Mouse (Mus musculus) heart, adult 2 months (tissue): ENCODE data around the gene Ctu2. TPM values are rescaled to one million over a fixed set of nuclear protein-coding genes. Genes with fewer than 3 reads are reported as not detected.

Source experiments
- DNase-seq, 2 experiments: peaks; one replicate each; pipeline ENCODE4 v3.0.0; 2021
- H3K27ac ChIP-seq: fragments of 200-600 bp; 2 replicates; pipeline ENCODE4 v1.8.1; 2022
- H3K27me3 ChIP-seq: fragments of 200-500 bp; 2 replicates; pipeline ENCODE4 v1.6.1; 2012; ENCODE audit warnings: mild to moderate bottlenecking, low read length, inconsistent platforms, mixed read lengths; ENCODE audit not compliant: control insufficient read depth, insufficient read depth
- H3K36me3 ChIP-seq: fragments of 200-500 bp; 2 replicates; pipeline ENCODE4 v1.6.1; 2012; ENCODE audit warnings: low read length, inconsistent platforms; ENCODE audit not compliant: control insufficient read depth, insufficient read depth
- H3K4me1 ChIP-seq: fragments of 200-500 bp; 2 replicates; pipeline ENCODE4 v1.6.1; 2011; ENCODE audit warnings: low read length; ENCODE audit not compliant: control insufficient read depth, insufficient read depth
- H3K4me3 ChIP-seq: fragments of 200-600 bp; 2 replicates; pipeline ENCODE4 v1.8.1; 2022
- H3K79me2 ChIP-seq: fragments of 200-500 bp; replicated peaks from 2 replicates; pipeline ENCODE4 v1.6.1; 2012; ENCODE audit warnings: mild to moderate bottlenecking, inconsistent platforms, low read length, moderate library complexity, mixed read lengths; ENCODE audit not compliant: control insufficient read depth, insufficient read depth
- H3K9ac ChIP-seq: fragments of 200-500 bp; 2 replicates; pipeline ENCODE4 v1.6.1; 2012; ENCODE audit warnings: low read depth, mild to moderate bottlenecking, control low read depth, inconsistent platforms, low read length, mixed read lengths
- CTCF ChIP-seq: fragments of 200-600 bp; IDR thresholded peaks from 2 replicates; pipeline ENCODE4 v1.8.1; 2022; ENCODE audit warnings: antibody characterized with exemption, mild to moderate bottlenecking, moderate library complexity
- EP300 ChIP-seq: fragments of 200-500 bp; IDR thresholded peaks from 2 replicates; pipeline ENCODE4 v1.6.1; 2011; ENCODE audit warnings: low read depth, low read length, control low read depth; ENCODE audit not compliant: insufficient read depth
- POLR2A ChIP-seq: fragments of 200-500 bp; IDR thresholded peaks from 2 replicates; pipeline ENCODE4 v1.6.1; 2011; ENCODE audit warnings: mild to moderate bottlenecking, low read depth, low read length, control low read depth; ENCODE audit not compliant: insufficient read depth
- WGBS: fragments of 180-500 bp; shearing (Covaris S2); methylation state at CpG from one replicate; pipeline ENCODE4 v1.1.7; 2018; 5-methylcytosine and 5-hydroxymethylcytosine counted together
- intact Hi-C: fragments of 180-260 bp; cut with DNase I; formaldehyde crosslinking; loops from one replicate; pipeline ENCODE4 v1.15.1; 2025
- polyA plus RNA-seq: library from polyadenylated mRNA; depleted of rRNA; stranded (reverse); fragments of >200 nt; gene quantifications from 2 replicates; pipeline ENCODE4 v1.2.3, GENCODE M21; 2012
- total RNA-seq, 2 experiments: library from RNA; stranded (reverse); gene quantifications; 2 replicates each; pipeline ENCODE4 v1.2.3; 2021

Ctu2 gene
- total and polyA plus RNA-seq, 3 experiments = 5.6 to 12.3 (median 7.7) TPM

DNA sequence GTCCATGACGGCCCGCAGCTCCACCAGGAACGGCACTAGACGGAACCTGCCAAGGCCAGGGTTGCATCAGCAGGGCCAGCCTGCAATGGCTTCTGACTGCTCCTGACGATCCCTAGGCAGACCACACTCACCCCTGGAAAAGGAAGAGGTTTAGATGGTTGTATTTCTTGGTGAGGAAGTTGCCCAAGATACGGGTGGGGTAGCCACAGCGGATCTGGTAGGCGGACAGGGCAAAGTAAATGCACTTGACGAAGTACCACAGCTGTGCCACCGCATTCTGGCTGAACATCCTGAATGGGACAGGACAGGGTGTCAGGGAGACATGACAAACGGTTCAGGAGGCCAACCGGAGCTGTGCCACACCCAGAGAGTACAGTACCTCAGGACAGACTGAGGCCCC is 8.9 kb downstream of the Ctu2 start:
- no peak overlapping the region for H3K9ac ChIP-seq

DNA sequence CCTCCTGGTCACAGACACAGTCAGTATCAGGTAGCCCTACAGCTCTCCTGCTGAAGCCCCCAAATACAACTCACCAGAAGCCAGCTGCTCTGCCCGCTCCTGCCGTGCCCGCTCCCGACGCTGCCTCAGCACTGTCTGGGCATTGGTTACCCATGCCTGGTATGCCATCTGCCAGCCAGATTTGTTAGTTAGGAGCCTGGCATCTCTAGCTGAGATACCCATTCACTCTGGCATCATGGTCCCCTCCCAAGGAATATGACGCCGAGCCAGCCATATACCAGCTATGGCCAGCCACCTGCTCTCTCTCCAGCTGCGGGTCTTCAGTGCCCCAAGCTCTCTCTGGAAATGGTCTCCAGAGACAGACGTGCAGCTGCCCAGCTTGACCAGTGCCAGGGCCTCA is 12.4 kb downstream of the Ctu2 start:
- no peak for TF ChIP-seq EP300
- TF ChIP-seq CTCF = no peak
- no peak for TF ChIP-seq POLR2A
- H3K79me2 ChIP-seq = no peaks in the 10 kb centered on the region
- H3K4me3 ChIP-seq = no peak overlapping the region
- WGBS = 94% methylated on average over 9 of the region's 9 CpGs
- DNase-seq = no peak
- no peaks in the 10 kb centered on the region for H3K27me3 ChIP-seq
- intact Hi-C loops = no loop called here
- H3K4me1 ChIP-seq = no peaks in the 10 kb centered on the region
- H3K9ac ChIP-seq = no peak overlapping the region
- no peaks in the 10 kb centered on the region for H3K36me3 ChIP-seq
- no peak overlapping the region for H3K27ac ChIP-seq

More for the DNA sequence above, 8.9 kb downstream of the Ctu2 start:
- no peak for TF ChIP-seq EP300
- no peak overlapping the region for H3K27ac ChIP-seq
- DNase-seq = no peak
- H3K27me3 ChIP-seq = no peaks in the 10 kb centered on the region
- no peaks in the 10 kb centered on the region for H3K79me2 ChIP-seq
- intact Hi-C loops = no loop called here
- no peak overlapping the region for H3K4me3 ChIP-seq
- 89% methylated on average over 12 of the region's 12 CpGs for WGBS
- H3K4me1 ChIP-seq = no peaks in the 10 kb centered on the region
- no peaks in the 10 kb centered on the region for H3K36me3 ChIP-seq

DNA sequence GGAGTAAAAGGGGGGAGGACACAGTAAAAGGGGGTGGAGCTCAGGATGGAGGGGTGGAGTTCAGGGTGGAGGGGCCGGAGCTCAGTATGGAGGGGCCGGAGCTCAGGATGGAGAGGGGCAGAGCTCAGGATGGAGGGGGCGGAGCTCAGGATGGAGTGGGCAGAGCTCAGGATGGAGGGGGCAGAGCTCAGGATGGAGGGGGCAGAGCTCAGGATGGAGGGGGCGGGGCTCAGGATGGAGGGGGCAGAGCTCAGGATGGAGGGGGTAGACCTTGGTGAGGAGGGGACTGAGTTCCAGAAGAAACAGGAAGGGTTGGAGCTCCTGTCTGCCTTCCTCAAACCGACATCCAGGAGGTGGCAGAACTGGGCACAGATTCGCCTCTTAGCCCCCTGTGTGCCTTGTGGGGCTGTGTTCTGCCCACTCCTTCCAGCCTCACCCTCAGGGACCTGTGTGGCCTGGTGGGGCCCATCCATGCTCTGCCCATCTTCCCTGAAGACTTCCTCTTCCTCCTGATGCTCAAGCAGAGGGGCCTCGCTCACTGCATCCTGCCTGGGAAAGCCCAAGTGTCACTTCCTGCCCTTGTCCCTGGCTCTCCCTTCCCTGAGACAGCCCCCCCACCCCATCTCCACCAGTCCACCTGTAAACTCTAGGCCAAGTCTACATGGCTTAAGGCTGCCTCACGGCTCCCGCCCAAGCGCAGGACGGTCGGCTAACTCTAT is 21.2 kb downstream of the Ctu2 start:
- Histone ChIP-seq H3K27me3 (no peaks in the 10 kb centered on the region), H3K4me3 (no peak overlapping the region), H3K36me3 (no peaks in the 10 kb centered on the region), H3K4me1 (no peaks in the 10 kb centered on the region), H3K27ac (peak overlapping the region; percentile 12; the same call in 1 of the 2 replicates), H3K79me2 (no peaks in the 10 kb centered on the region), H3K9ac (no peak overlapping the region)
- WGBS = 62% methylated on average over 12 of the region's 12 CpGs
- DNase-seq = peak in 1 of 2 experiments; percentile 21
- intact Hi-C loops = no loop called here
- no peak for TF ChIP-seq EP300
- no peak for TF ChIP-seq POLR2A

DNA sequence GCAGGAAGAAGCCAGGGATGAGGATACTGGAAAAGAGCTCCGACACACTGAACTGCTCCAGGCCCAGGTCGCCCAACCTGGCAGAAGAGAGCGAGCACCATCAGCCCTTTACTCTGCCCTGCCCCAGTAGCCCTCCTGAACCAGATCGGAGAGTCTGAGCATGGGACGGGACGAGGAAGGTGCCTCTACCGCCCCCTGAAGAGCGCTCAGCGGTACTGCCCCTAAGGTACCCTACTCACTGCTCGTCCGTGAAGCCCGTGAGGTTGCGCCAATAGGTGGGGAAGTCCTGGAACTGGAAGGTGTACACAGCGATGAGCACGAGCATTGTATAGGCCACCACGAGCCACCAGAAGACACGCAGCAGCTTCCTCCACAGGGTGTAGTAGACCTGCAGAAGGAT is 22.0 kb downstream of the Ctu2 start:
- Histone ChIP-seq H3K4me3 (no peak overlapping the region), H3K27ac (peak overlapping the region; percentile 12; the same call in 1 of the 2 replicates), H3K36me3 (no peaks in the 10 kb centered on the region), H3K79me2 (no peaks in the 10 kb centered on the region), H3K27me3 (no peaks in the 10 kb centered on the region), H3K4me1 (no peaks in the 10 kb centered on the region), H3K9ac (no peak overlapping the region)
- no peak for DNase-seq
- TF ChIP-seq POLR2A (no peak), CTCF (peak; percentile 59), EP300 (no peak)
- WGBS = 70% methylated on average over 17 of the region's 17 CpGs
- intact Hi-C loops = loop anchor here (2.0 kb wide), 1 partner anchor 65 kb away; the partner anchor contains the start of gene Cyba

DNA sequence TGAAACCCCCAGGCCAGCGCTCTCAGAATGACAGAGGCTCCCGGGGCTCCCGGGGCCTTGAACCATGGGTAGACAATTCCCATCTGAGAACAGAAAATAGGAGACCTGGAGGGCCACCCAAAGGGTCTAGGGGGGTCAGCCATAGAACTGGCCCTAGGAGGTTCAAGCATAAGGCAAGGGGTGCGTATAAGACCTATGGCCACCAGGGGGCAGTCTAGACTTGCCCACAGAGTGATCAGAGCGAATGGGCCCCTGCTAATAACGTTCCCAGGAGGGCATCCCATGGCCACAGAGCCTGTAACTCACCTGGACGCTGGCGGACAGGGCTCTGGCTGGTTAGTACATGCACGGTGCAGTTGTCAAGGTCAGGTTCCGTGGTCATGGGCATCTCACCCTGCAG is 24.9 kb downstream of the Ctu2 start:
- H3K36me3 ChIP-seq = no peaks in the 10 kb centered on the region
- intact Hi-C loops = loop anchor here (1.0 to 5.0 kb wide), 3 partner anchors 50 to 329 kb away; partner anchors contain the start of genes Galns, Piezo1 and Trappc2l
- no peak for TF ChIP-seq POLR2A
- peak; percentile 94 for TF ChIP-seq EP300
- no peak; the same call in 1 of the 2 replicates for TF ChIP-seq CTCF

DNA sequence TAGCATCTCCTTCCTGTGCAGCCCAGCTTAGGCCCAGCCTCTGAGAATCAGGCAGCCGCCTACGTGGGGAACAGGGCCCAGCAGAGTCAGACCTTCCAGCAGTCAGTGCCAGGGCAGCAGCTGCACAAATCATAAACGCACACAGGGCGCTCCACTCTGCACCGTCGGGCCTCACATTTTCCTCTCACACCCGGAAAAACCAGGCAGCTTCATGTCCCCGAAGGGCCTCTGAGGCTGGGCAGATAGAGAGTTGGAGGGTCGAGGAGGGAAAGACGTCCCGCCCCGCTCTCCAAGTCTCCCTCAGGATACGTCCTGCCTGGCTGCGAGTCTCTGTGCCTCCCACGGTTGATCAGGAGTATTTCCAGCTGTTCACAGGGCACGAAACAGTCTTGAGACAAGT is 35.6 kb downstream of the Ctu2 start:
- WGBS = 26% methylated on average over 16 of the region's 16 CpGs
- H3K27me3 ChIP-seq = no peaks in the 10 kb centered on the region
- H3K4me3 ChIP-seq = no peak overlapping the region
- TF ChIP-seq POLR2A = 0 out of 2 replicates have a peak, but pooled peaks have one; percentile 11
- TF ChIP-seq EP300 = 0 out of 2 replicates have a peak, but pooled peaks have one; percentile 4
- no peak for TF ChIP-seq CTCF
- peak overlapping the region; percentile 8; the same call in 1 of the 2 replicates for H3K9ac ChIP-seq
- intact Hi-C loops = no loop called here
- no peaks in the 10 kb centered on the region for H3K36me3 ChIP-seq
- H3K27ac ChIP-seq = peak overlapping the region; percentile 67
- DNase-seq = peak; percentile 70 to 76
- H3K4me1 ChIP-seq = peaks cover 26% of the 10 kb centered on the region
- no peaks in the 10 kb centered on the region; the same call in none of the 2 replicates for H3K79me2 ChIP-seq

More for the DNA sequence above, 24.9 kb downstream of the Ctu2 start:
- H3K27me3 ChIP-seq = no peaks in the 10 kb centered on the region
- H3K4me1 ChIP-seq = no peaks in the 10 kb centered on the region
- no peak overlapping the region for H3K9ac ChIP-seq
- 29% methylated on average over 10 of the region's 10 CpGs for WGBS
- DNase-seq = peak; percentile 79 to 84
- no peaks in the 10 kb centered on the region for H3K79me2 ChIP-seq
- no peak overlapping the region for H3K4me3 ChIP-seq
- H3K27ac ChIP-seq = no peak overlapping the region
